Mouse (Mus musculus) gastrocnemius, postnatal 36 days (tissue): Measurements from ENCODE around the gene Cers3. TPM values are rescaled to one million over a fixed set of nuclear protein-coding genes. Genes with fewer than 3 reads are reported as not detected.

ENCODE experiments used
- total RNA-seq, 2 experiments: library from RNA; stranded (reverse); gene quantifications; 2 replicates each; pipeline ENCODE4 v1.2.3; 2021

Gene Cers3
- total RNA-seq, 2 experiments from 2014 or later = 0.08 TPM; not detected in 1

Other genes starting within 250 kb of the Cers3 start
- gene Asb7, start 53.9 kb upstream of the Cers3 start, total RNA-seq = 1 to 10 TPM; 7.8 to 8.2 TPM
- 1 to 10 TPM; 3.5 to 5.1 TPM for gene Lins1, start 53.6 kb upstream of the Cers3 start, total RNA-seq
- gene Adamts17, start 96.2 kb downstream of the Cers3 start, total RNA-seq = under 1 TPM; 0.44 to 0.56 TPM